Mouse (Mus musculus) olfactory bulb, adult 2 months (tissue): ENCODE measurements at regions not wholly inside any gene's neighbourhood (a gene's known extent, or its start where the extent isn't known, plus 50 kb on each side); places are given as distances from the start of the nearest gene placed in this dataset.
"Not testable (repeated sequence)": the region's sequence is repeated elsewhere in the genome, so short reads cannot be mapped to it uniquely, and the experiment has no call there.

Source experiments
- H3K27ac ChIP-seq: fragments of 200-500 bp; 2 replicates; pipeline ENCODE4 v1.5.1; 2012; ENCODE audit warnings: low read depth, low read length; ENCODE audit not compliant: insufficient read depth
- H3K4me1 ChIP-seq: fragments of 200-500 bp; 2 replicates; pipeline ENCODE4 v1.6.1; 2012; ENCODE audit warnings: low read length; ENCODE audit not compliant: control insufficient read depth, insufficient read depth
- H3K4me3 ChIP-seq: fragments of 200-500 bp; 2 replicates; pipeline ENCODE4 v1.5.1; 2012; ENCODE audit warnings: mild to moderate bottlenecking, low read depth, low read length, moderate library complexity; ENCODE audit not compliant: insufficient read depth
- CTCF ChIP-seq: fragments of 200-500 bp; IDR thresholded peaks from 2 replicates; pipeline ENCODE4 v1.5.1; 2012; ENCODE audit warnings: low read depth, mild to moderate bottlenecking, low read length, moderate library complexity; ENCODE audit not compliant: insufficient read depth
- POLR2A ChIP-seq: fragments of 200-500 bp; IDR thresholded peaks from 2 replicates; pipeline ENCODE4 v1.6.1; 2012; ENCODE audit warnings: mild to moderate bottlenecking, low read depth, low read length, moderate library complexity; ENCODE audit not compliant: insufficient read depth
- WGBS: fragments of 180-500 bp; shearing (Covaris S2); methylation state at CpG from one replicate; pipeline ENCODE4 v1.1.7; 2018; 5-methylcytosine and 5-hydroxymethylcytosine counted together

GRCm38 (mm10) chr12:80055894-80056293 is 56.9 kb downstream of the Zfp36l1 start:
- H3K27ac ChIP-seq, H3K4me1 ChIP-seq, H3K4me3 ChIP-seq: not testable (repeated sequence)
- WGBS: 97% methylated on average over 1 of the region's 1 CpGs

- no peak for TF ChIP-seq CTCF
- TF ChIP-seq POLR2A: no peak
- H3K27ac ChIP-seq: no peak overlapping the region
- 70% methylated on average over 2 of the region's 2 CpGs for WGBS
- H3K4me1 ChIP-seq: no peaks in the 10 kb centered on the region
- H3K4me3 ChIP-seq: no peak overlapping the region
These were observed 57.4 kb downstream of the Zfp36l1 start for GRCm38 (mm10) chr12:80055394-80055793.

GRCm38 (mm10) chr12:80054655-80055037 is 58.2 kb downstream of the Zfp36l1 start:
- H3K4me3 ChIP-seq: no peak overlapping the region
- 97% methylated on average over 3 of the region's 3 CpGs for WGBS
- TF ChIP-seq CTCF (no peak), POLR2A (no peak)
- H3K4me1 ChIP-seq: no peaks in the 10 kb centered on the region
- H3K27ac ChIP-seq: no peak overlapping the region

DNA sequence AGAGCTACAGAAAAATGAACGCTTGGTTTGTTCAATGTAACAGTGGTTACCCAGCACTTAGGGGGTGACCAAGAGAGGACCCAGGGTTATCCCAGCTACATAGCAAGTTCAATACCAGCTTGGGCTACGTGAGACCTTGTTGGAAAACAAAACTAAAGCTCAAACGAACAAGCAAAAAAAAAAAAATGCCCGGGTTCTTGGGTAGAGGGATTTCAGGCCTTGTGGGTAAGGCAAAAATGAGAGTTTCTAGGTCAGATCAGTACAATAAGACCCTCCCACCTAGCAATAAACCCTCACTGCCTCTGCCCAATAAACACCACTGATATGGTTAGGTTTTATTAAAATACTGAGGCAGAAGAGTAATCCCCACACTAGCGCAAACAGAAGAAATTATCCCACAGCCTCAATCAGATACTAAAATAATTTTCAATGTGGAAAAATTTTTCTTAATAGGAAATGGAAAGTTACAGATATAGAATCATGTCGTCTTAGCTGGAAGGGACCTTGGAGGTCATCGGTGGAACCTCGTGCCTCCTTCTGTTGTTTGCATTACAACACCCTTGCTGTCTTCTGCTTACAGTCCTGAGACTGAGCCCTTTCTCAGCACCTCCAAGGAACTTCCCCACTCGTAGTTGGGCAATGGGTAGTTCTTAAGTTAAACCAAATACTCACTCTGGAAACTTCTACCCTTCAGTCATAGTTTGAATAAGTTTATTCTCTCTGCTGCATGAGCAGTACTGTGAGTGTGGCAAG is 58.7 kb downstream of the Zfp36l1 start:
- no peak for TF ChIP-seq CTCF
- no peak for TF ChIP-seq POLR2A
- no peak overlapping the region for H3K27ac ChIP-seq
- H3K4me1 ChIP-seq: no peaks in the 10 kb centered on the region
- no peak overlapping the region for H3K4me3 ChIP-seq
- 89% methylated on average over 9 of the region's 9 CpGs for WGBS

DNA sequence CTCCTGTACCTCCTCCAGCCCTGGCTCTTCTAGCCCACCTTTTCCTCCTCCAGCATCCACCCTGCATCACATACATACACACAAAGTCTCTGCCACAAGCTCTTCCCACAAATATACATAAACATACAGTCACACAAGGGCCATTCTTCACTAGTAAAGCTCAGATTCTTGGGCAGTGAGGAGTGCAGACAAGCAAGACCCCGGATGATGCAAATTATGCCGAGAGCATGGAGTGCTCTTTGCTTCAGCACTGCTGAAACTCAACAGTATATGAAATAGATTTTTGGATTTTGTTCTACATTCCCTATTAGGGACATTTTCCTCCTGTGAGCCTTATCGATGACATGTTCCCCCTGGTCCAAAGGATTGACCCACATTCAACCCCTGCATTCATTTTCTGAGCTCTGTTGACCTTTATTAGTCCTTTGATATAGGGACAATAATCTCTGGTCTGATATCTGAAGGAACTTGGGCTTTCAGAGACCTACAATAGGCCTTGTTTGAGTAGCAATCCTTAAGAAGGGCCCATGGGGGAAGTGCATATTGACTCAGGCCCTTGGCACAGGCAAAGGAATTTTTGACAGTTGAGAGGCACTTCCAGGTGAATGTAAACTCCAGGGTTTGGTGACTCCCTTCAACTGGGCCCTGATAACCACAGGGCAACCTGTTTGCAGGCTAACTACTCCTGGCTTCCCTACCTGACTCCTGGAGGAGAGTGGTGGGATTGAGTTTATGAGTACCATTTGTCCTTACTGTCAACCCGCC is 64.4 kb downstream of the Zfp36l1 start:
- 89% methylated on average over 4 of the region's 4 CpGs for WGBS
- Histone ChIP-seq H3K4me3 (no peak overlapping the region), H3K4me1 (no peaks in the 10 kb centered on the region), H3K27ac (no peak overlapping the region)
- no peak for TF ChIP-seq CTCF
- no peak for TF ChIP-seq POLR2A

GRCm38 (mm10) chr12:80046625-80047303 is 66.0 kb downstream of the Zfp36l1 start:
- no peak overlapping the region for H3K4me3 ChIP-seq
- no peak overlapping the region for H3K27ac ChIP-seq
- no peaks in the 10 kb centered on the region for H3K4me1 ChIP-seq
- WGBS: 62% methylated on average over 6 of the region's 6 CpGs
- TF ChIP-seq POLR2A (no peak), CTCF (no peak)

DNA sequence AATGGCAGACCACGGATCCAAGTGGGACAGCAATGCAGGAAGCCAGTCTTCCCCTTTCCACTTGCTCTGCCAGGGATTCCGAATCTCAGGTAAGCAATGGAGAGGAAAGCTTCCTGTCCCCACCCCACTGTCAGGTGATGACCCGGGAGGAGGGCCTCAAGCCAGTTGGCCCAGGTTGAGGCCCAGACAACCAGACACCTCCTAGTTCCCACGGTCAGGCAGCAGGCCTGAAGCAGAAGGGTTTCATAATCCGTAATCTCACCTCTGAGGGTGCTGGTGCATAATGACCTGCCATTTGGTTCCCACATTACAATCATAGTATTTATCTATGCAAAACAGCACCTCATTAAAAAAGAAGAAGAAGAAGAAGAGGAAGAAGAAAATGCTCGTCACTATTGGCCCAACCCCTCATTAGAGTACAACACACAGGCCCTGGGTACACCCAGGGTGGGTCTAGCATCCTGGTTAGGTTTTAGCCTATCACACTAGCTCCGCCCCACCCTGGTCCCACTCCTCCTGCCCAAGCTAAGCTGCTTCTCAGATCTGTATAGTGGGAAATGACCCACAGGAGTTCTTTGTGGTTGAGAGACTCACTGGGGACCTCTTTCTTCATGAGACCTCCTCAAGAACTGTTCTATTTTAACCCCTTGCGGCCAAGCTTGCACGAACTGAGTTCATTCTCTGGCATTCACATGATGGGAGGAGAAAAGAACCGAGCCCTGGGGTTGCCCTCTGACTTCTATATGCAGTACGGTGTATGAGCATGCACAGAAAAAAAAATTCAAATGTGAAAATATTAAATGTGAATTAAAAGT is 71.1 kb downstream of the Zfp36l1 start:
- no peaks in the 10 kb centered on the region for H3K4me1 ChIP-seq
- TF ChIP-seq POLR2A: no peak
- TF ChIP-seq CTCF: no peak
- 92% methylated on average over 11 of the region's 11 CpGs for WGBS
- H3K4me3 ChIP-seq: no peak overlapping the region
- H3K27ac ChIP-seq: no peak overlapping the region

DNA sequence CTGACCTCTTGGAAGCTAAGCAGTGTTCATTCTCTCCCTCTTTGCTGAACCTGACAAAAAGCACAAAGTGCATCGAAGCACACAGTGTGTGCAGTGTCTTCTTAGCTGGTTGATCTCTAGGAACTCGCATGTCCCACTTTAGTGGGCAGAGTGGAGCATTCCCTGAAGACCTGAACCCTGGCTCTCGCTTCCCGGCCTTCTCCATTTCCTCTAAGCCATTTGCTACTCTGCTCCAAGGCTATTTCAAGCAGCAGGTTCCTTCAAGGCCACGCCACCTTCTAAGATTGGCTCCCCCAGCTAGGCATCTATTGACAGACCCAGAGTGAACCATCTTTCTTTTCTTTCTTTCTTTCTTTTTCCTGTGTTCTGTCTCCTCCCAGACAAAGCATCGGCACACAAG is 71.8 kb downstream of the Zfp36l1 start:
- Histone ChIP-seq H3K4me3 (no peak overlapping the region), H3K27ac (no peak overlapping the region), H3K4me1 (no peaks in the 10 kb centered on the region)
- TF ChIP-seq CTCF: no peak
- no peak for TF ChIP-seq POLR2A
- 91% methylated on average over 6 of the region's 6 CpGs for WGBS
